Mouse (Mus musculus) kidney, postnatal 4 days (tissue): ENCODE results near the gene Myo9b.
"Not testable (repeated sequence)": the region's sequence is repeated elsewhere in the genome, so short reads cannot be mapped to it uniquely, and the experiment has no call there.

Experiments used
- DNase-seq, 2 experiments: peaks; one replicate each; pipeline ENCODE4 v3.0.0; 2021; ENCODE audit warnings: mixed read lengths in 2 of 2

Gene Myo9b

GRCm38 (mm10) chr8:71297439-71297838 lies 24.9 kb downstream of the Myo9b start:
- DNase-seq, result no peak

GRCm38 (mm10) chr8:71299716-71300115 lies 27.2 kb downstream of the Myo9b start:
- no peak for DNase-seq

DNA sequence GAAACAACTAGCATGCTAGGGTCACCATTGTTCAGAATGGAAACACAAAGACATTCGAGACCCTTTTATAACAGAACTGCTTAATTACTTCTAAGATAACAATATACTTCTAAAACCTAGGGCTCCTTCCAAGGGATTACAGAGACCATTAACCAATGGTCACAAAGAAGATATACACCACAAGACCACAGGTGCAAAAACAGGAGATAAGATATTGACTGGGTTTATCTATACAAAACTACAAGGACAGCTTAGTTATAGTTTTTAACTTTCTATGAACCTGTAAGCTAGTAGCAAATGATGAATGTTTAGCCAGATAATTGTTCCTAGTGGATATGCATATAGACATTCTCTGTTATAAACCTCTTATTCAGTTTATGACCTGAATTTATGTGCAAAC lies 30.3 kb downstream of the Myo9b start:
- DNase-seq, result no peak

GRCm38 (mm10) chr8:71303632-71304031 lies 31.1 kb downstream of the Myo9b start:
- DNase-seq, result no peak

- no peak for DNase-seq
Observed at GRCm38 (mm10) chr8:71305988-71306387, 33.5 kb downstream of the Myo9b start.

DNA sequence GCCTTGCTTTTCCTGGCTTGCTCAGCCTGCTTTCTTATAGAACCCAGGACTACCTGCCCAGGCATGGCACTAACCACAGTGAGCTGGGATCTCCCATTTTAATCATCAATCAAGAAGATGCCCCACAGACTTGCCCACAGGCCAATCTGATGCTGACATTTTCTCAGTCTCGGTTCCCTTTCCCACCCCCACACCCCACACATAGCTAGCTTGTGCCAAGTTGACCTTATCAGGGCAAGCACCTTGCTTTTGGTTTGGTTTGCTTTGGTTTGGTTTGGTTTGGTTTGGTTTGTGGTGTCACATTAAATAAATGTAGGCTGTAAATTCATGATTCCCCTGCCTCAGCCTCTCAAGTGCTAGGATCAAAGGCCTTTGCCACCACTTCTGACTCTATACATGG lies 34.9 kb downstream of the Myo9b start:
- no peak for DNase-seq

DNA sequence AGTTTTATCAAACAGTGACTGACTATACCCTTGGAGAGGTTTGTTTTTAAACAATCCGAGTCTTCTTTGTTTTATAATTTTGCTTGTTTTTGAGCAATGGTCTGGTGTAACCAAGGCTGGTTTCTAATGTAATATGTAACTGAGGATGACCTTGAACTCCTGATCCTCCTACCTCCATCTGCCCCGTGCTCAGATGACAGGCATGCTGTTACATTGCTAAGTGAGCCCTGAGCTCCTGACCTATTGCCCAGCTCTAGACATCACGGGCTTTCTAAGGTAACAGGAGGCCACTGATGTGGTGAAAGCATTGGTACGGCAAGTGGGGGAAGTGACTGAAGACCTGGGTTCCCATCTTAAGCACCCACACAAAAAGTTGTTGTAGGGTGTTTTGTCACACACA lies 35.4 kb downstream of the Myo9b start:
- no peak for DNase-seq

GRCm38 (mm10) chr8:71310446-71310845 lies 37.9 kb downstream of the Myo9b start:
- no peak for DNase-seq

GRCm38 (mm10) chr8:71312700-71313099 lies 40.2 kb downstream of the Myo9b start:
- peak; percentile 26 to 46 for DNase-seq

DNA sequence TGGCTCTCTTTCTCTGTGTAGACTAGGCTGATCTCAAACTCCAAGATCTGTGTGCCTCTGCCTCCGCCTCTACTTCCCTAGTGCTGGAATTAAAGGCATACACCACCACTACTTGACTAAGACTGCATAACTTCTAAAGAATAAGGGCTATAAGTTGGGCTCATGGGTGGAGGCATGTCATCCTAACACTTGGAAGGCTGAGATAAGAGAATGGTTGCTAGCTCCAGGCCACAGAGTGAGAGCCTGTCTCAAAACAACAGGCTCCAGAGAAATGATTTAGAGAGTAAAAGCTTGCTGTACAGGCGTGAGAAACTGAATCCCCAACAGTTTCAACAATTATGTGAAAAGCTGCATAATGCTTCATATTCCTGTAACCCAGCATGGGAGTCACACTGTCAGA lies 41.4 kb downstream of the Myo9b start:
- DNase-seq, result no peak

GRCm38 (mm10) chr8:71315972-71316371 lies 43.5 kb downstream of the Myo9b start:
- no peak for DNase-seq

GRCm38 (mm10) chr8:71316486-71317031 lies 44.0 kb downstream of the Myo9b start:
- DNase-seq, result no peak

GRCm38 (mm10) chr8:71318610-71319009 lies 46.1 kb downstream of the Myo9b start:
- DNase-seq, result not testable (repeated sequence)

DNA sequence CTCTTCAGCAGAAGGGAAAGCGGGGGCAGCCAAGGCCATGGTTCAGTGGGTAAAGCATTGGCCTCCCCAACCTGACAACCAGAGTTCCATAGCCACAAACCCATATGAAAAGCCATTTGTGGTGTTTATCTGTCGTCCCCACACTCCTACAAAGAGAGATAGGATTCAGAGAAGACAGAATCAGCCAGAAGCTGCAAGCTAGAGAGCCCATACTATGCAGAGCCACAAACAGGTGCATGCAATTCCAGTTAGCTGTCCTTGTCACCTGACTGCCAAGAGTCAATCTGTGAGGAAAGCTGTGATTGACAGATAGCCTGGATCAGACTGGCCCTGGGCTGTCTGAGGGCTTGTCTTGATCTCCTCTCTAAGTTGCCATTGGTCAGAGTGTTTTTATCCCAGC lies 47.2 kb downstream of the Myo9b start:
- DNase-seq, result not testable (repeated sequence)

DNA sequence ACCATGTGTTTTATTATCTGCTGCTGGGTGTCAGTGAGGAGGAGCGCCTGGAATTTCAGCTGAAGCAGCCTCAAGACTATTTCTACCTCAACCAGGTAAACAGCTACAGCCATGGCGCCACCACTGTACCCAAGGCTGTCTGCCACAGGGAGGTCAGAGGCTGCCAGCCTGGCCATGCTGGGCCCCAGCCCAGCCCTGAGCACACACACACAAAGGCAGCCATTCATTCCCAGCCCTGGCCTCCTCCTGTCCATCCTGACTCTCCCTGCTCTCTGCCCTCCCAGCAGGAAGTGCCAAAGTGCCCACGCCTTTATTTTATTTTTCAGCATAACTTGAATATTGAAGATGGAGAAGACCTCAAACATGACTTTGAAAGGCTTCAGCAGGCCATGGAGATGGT lies 50.4 kb downstream of the Myo9b start:
- no peak for DNase-seq

DNA sequence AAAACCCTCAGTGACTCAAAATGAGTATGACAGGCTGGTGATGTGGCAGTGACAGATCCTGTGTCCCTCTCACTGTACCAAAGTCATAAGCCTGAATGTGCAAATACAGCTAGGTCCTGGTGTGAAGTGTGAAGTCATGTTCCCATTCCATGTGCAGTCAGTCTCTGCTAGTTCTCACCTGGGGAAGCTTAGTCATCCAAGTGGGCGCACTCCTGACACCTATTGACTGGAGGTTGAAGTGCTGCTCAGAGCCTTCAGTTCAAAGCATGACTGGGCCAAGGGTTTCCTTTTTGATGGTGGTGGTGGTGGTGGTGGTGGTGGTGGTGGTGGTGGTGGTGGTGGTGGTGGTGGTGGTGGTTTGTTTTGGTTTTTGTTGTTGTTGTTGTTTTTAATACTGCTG lies 52.3 kb downstream of the Myo9b start:
- DNase-seq, result peak; percentile 27 to 47

DNA sequence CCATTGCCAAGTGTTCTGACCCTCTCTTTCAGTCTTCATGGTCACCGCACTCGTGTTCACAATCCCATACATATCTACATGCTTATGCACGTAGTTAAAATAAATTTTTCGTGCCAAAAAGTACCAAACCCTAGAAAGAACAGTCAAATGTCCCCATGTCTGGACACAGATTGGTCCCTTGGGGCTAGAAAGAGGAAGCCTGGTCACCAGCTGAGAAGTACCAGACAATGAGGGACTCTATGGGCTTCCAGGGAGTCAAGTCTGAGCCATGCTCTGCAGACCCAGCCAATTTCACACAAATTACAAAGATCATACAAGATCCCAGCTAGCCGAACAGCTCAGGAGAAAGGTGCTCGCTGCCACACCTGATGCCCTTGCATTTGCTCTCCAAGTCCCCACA lies 65.3 kb downstream of the Myo9b start:
- not testable (repeated sequence) for DNase-seq

DNA sequence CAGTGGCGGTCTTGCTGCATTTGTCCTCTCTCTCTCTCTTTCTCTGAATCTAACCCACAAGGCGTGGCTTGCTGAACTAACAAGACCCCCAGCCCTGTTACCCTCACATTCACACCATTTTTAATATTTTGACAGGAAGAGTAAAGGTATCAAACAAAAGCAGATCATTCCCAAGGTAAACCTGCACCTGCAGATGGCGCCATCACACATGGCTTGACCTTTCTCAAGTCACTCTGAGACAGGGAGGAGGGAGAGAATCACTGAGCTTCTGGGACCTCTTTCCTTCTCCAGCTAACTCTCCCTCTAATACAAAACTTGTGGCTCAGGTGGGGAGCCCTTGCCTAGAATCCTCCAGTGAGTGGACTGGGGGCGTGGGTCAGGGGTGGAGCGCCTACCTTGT lies 68.1 kb downstream of the Myo9b start:
- peak; percentile 72 to 73 for DNase-seq

GRCm38 (mm10) chr8:71346581-71346980 lies 74.1 kb downstream of the Myo9b start:
- DNase-seq, result no peak

- DNase-seq, result no peak
Observed at GRCm38 (mm10) chr8:71351117-71351516, 78.6 kb downstream of the Myo9b start.

DNA sequence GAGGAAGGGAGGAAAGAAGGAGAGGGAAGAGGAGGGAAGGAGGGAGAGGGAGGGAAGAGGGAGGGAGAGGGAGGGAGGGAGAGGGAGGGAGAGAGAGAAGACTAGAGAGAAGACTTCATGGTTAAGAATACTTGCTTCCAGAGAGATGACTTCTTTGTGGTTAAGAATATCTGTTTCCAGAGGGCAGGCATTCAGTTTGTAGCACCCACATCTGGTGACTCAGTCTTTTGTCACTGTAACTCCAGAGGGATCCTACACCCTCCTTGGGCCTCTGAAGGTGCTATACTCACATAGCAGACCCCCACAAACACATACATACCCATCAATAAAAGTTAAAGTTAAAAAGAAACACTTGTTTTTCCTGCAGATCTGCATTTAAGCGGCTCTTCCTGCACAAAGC lies 79.0 kb downstream of the Myo9b start:
- DNase-seq, result no peak

GRCm38 (mm10) chr8:71358026-71358425 lies 85.5 kb downstream of the Myo9b start:
- DNase-seq, result no peak

- peak; percentile 92 to 95 for DNase-seq
Observed at GRCm38 (mm10) chr8:71366771-71367528, 94.4 kb downstream of the Myo9b start, which contains the start of gene Use1. Use1 (plus strand) TSS chr8:71366848.

- peak in 1 of 2 experiments; percentile 29 for DNase-seq
Observed at GRCm38 (mm10) chr8:71367529-71368176, 95.1 kb downstream of the Myo9b start.
